Mouse (Mus musculus) C2C12 (cell line): ENCODE measurements around the gene Commd9.

Experiments
- CEBPB ChIP-seq: IDR thresholded peaks from one replicate; pipeline ENCODE4 v1.6.1; 2011; ENCODE audit warnings: low read depth, mild to moderate bottlenecking, control low read depth, moderate library complexity
- CTCF ChIP-seq: IDR thresholded peaks from one replicate; pipeline ENCODE4 v1.5.1; 2011; ENCODE audit not compliant: control insufficient read depth, insufficient read depth, insufficient read length
- FOSL1 ChIP-seq: IDR thresholded peaks from one replicate; pipeline ENCODE4 v1.8.0; 2011; ENCODE audit warnings: mild to moderate bottlenecking, low read length; ENCODE audit not compliant: poor library complexity, insufficient read depth, severe bottlenecking
- MAX ChIP-seq: IDR thresholded peaks from one replicate; pipeline ENCODE4 v1.6.1; 2011; ENCODE audit warnings: mild to moderate bottlenecking, control low read depth
- USF1 ChIP-seq: IDR thresholded peaks from one replicate; pipeline ENCODE4 v1.6.1; 2011; ENCODE audit warnings: low read depth, mild to moderate bottlenecking, control low read depth, moderate library complexity

- TF ChIP-seq CTCF (no peak), CEBPB (no peak), FOSL1 (no peak), MAX (no peak), USF1 (no peak)
Observed at GRCm38 (mm10) chr2:101881471-101882162, 4.4 kb upstream of the Commd9 start.
